Mouse (Mus musculus) spleen, adult 18-20 months (tissue): ENCODE measurements around the gene Pde3b.
"Not testable (repeated sequence)": the region's sequence is repeated elsewhere in the genome, so short reads cannot be mapped to it uniquely, and the experiment has no call there.

Experiments
- DNase-seq, 2 experiments: peaks; one replicate each; pipeline ENCODE4 v3.0.0; 2022; ENCODE audit warnings: mixed read lengths in 2 of 2

Gene Pde3b

GRCm38 (mm10) chr7:114480196-114480989 lies 65.3 kb downstream of the Pde3b start:
- no peak for DNase-seq

- no peak for DNase-seq
Measured at GRCm38 (mm10) chr7:114481008-114481407, 65.9 kb downstream of the Pde3b start.

- no peak for DNase-seq
Measured at GRCm38 (mm10) chr7:114481429-114481931, 66.4 kb downstream of the Pde3b start.

- no peak for DNase-seq
Measured at GRCm38 (mm10) chr7:114492540-114492939, 77.5 kb downstream of the Pde3b start.

- DNase-seq = no peak
Measured at GRCm38 (mm10) chr7:114494033-114494432, 79.0 kb downstream of the Pde3b start.

- no peak for DNase-seq
Measured at GRCm38 (mm10) chr7:114499293-114499692, 84.2 kb downstream of the Pde3b start.

- DNase-seq = no peak
Measured at GRCm38 (mm10) chr7:114508879-114509278, 93.8 kb downstream of the Pde3b start.

GRCm38 (mm10) chr7:114520122-114520521 lies 105.0 kb downstream of the Pde3b start:
- no peak for DNase-seq

GRCm38 (mm10) chr7:114526245-114526644 lies 111.2 kb downstream of the Pde3b start:
- no peak for DNase-seq

GRCm38 (mm10) chr7:114536179-114536578 lies 121.1 kb downstream of the Pde3b start:
- no peak for DNase-seq

GRCm38 (mm10) chr7:114562531-114563241 lies 147.6 kb downstream of the Pde3b start, which contains the start of gene Cyp2r1:
Gene Cyp2r1 (minus strand): TSS chr7:114562972.
- DNase-seq = peak; percentile 85 to 89

- not testable (repeated sequence) for DNase-seq
Measured at GRCm38 (mm10) chr7:114573866-114574265, 158.8 kb downstream of the Pde3b start.

GRCm38 (mm10) chr7:114576931-114577330 lies 161.8 kb downstream of the Pde3b start:
- DNase-seq = no peak

GRCm38 (mm10) chr7:114577665-114578064 lies 162.6 kb downstream of the Pde3b start:
- DNase-seq = no peak

- peak in 1 of 2 experiments; percentile 43 for DNase-seq
Measured at GRCm38 (mm10) chr7:114580426-114580825, 165.3 kb downstream of the Pde3b start.

GRCm38 (mm10) chr7:114581200-114581599 lies 166.1 kb downstream of the Pde3b start:
- no peak for DNase-seq

- DNase-seq = no peak
Measured at GRCm38 (mm10) chr7:114582441-114582840, 167.4 kb downstream of the Pde3b start.
